29 mouse cellular contexts compared by ENCODE assay signal in genomic region chr13:56458001-56458400, GRCm38 (mm10). TPM values are rescaled to one million over a fixed set of nuclear protein-coding genes. Genes with fewer than 3 reads are reported as not detected.
DNase-seq lines count a peak whose midpoint lies in the region; ATAC-seq lines count a peak whose summit lies in the region.
"Had no signal": no experiment of that assay in that cellular context is flagged by ENCODE, and none has a peak within 500 bp of the region (broad histone marks: within the 10 kb centered on the region; RNA-seq: fewer than 3 reads in every experiment).

No protein-coding gene starts in this region.

- no peak for ATAC-seq in embryonic facial prominence, embryonic 13.5 days (ENCODE audit: insufficient number of reproducible peaks, insufficient read depth, low FRiP score, low TSS enrichment, low read depth)
- ATAC-seq in kidney, embryonic 16.5 days (ENCODE audit: low FRiP score, low TSS enrichment): peak; percentile 43; the same call in 1 of the 2 replicates
- no peak for ATAC-seq in liver, embryonic 15.5 days (ENCODE audit: insufficient read depth)
- no peak for ATAC-seq in liver, embryonic 12.5 days
- no peak for ATAC-seq in neural tube, embryonic 15.5 days (ENCODE audit: low FRiP score)
- ATAC-seq: activated CD4-positive, CD25-positive, alpha-beta regulatory T cell, adult 4 months; midbrain, embryonic 13.5 days had no signal

- 0 out of 2 replicates have a peak overlapping the region, but pooled peaks have one; percentile 32 for H3K9ac ChIP-seq in embryonic facial prominence, embryonic 13.5 days
- peak overlapping the region; percentile 41; the same call in 1 of the 2 replicates for H3K9ac ChIP-seq in kidney, embryonic 16.5 days (replicated peaks; ENCODE audit: low read length)
- H3K9ac ChIP-seq in liver, embryonic 15.5 days: no peak overlapping the region
- no peak overlapping the region for H3K9ac ChIP-seq in liver, embryonic 12.5 days
- no peak overlapping the region for H3K9ac ChIP-seq in neural tube, embryonic 15.5 days (replicated peaks)
- H3K9ac ChIP-seq: heart, embryonic 15.5 days; hindbrain, embryonic 15.5 days; midbrain, embryonic 13.5 days; stomach, embryonic 15.5 days had no signal

- WGBS in embryonic facial prominence, embryonic 13.5 days: 35% methylated on average over 9 of the region's 9 CpGs
- 48% methylated on average over 9 of the region's 9 CpGs for WGBS in embryonic facial prominence, embryonic 10.5 days
- WGBS in kidney, embryonic 16.5 days: 34% methylated on average over 9 of the region's 9 CpGs
- WGBS in liver, embryonic 15.5 days (ENCODE audit: insufficient replicate concordance): 52% methylated on average over 9 of the region's 9 CpGs
- WGBS in liver, embryonic 12.5 days (ENCODE audit: insufficient replicate concordance): 50% methylated on average over 9 of the region's 9 CpGs
- 13% methylated on average over 9 of the region's 9 CpGs for WGBS in neural tube, embryonic 15.5 days

- H3K4me1 ChIP-seq in embryonic facial prominence, embryonic 13.5 days: peaks cover 12% of the 10 kb centered on the region
- H3K4me1 ChIP-seq in embryonic facial prominence, embryonic 10.5 days: peaks cover 9% of the 10 kb centered on the region; the same call in 1 of the 2 replicates
- no peaks in the 10 kb centered on the region; the same call in 1 of the 2 replicates for H3K4me1 ChIP-seq in kidney, embryonic 16.5 days (ENCODE audit: insufficient read depth, low read length)
- no peaks in the 10 kb centered on the region for H3K4me1 ChIP-seq in liver, embryonic 15.5 days (replicated peaks)
- no peaks in the 10 kb centered on the region for H3K4me1 ChIP-seq in liver, embryonic 12.5 days
- H3K4me1 ChIP-seq in neural tube, embryonic 15.5 days: peaks cover 11% of the 10 kb centered on the region; the same call in 1 of the 2 replicates
- H3K4me1 ChIP-seq: heart, embryonic 15.5 days; stomach, embryonic 15.5 days had no signal

- no peaks in the 10 kb centered on the region for H3K36me3 ChIP-seq in embryonic facial prominence, embryonic 13.5 days
- H3K36me3 ChIP-seq in embryonic facial prominence, embryonic 10.5 days (replicated peaks): no peaks in the 10 kb centered on the region
- H3K36me3 ChIP-seq in kidney, embryonic 16.5 days (ENCODE audit: insufficient read depth, low read length): no peaks in the 10 kb centered on the region
- no peaks in the 10 kb centered on the region for H3K36me3 ChIP-seq in liver, embryonic 15.5 days (replicated peaks)
- H3K36me3 ChIP-seq in liver, embryonic 12.5 days: no peaks in the 10 kb centered on the region
- H3K36me3 ChIP-seq in neural tube, embryonic 15.5 days: no peaks in the 10 kb centered on the region
- H3K36me3 ChIP-seq: heart, embryonic 15.5 days; hindbrain, embryonic 15.5 days; midbrain, embryonic 13.5 days; stomach, embryonic 15.5 days had no signal

- no peak overlapping the region for H3K27ac ChIP-seq in embryonic facial prominence, embryonic 13.5 days
- no peak overlapping the region for H3K27ac ChIP-seq in embryonic facial prominence, embryonic 10.5 days (replicated peaks)
- H3K27ac ChIP-seq in kidney, embryonic 16.5 days (ENCODE audit: low read length): peak overlapping the region; percentile 87
- H3K27ac ChIP-seq in liver, embryonic 15.5 days (replicated peaks): no peak overlapping the region
- H3K27ac ChIP-seq in liver, embryonic 12.5 days: no peak overlapping the region
- no peak overlapping the region for H3K27ac ChIP-seq in neural tube, embryonic 15.5 days (replicated peaks)
- H3K27ac ChIP-seq: heart, embryonic 15.5 days; hindbrain, embryonic 15.5 days; midbrain, embryonic 13.5 days; stomach, embryonic 15.5 days had no signal

- H3K4me3 ChIP-seq in embryonic facial prominence, embryonic 13.5 days: no peak overlapping the region
- H3K4me3 ChIP-seq in embryonic facial prominence, embryonic 10.5 days: no peak overlapping the region
- H3K4me3 ChIP-seq in kidney, embryonic 16.5 days (ENCODE audit: low read length): no peak overlapping the region
- H3K4me3 ChIP-seq in liver, embryonic 15.5 days (replicated peaks): no peak overlapping the region
- H3K4me3 ChIP-seq in liver, embryonic 12.5 days: no peak overlapping the region
- no peak overlapping the region for H3K4me3 ChIP-seq in neural tube, embryonic 15.5 days (replicated peaks)
- H3K4me3 ChIP-seq: heart, embryonic 15.5 days; hindbrain, embryonic 15.5 days; midbrain, embryonic 13.5 days; stomach, embryonic 15.5 days had no signal

- no peak for DNase-seq in embryonic facial prominence, embryonic 10.5 days (ENCODE audit: low spot score)
- no peak for DNase-seq in kidney, postnatal 10 days
- no peak for DNase-seq in left cerebral cortex, postnatal 10 days (ENCODE audit: extremely low spot score in 1 of 2, low spot score in 2 of 2)
- DNase-seq: adrenal gland, postnatal 10 days; cerebellum, postnatal 10 days; heart, postnatal 4 days; lung, postnatal 10 days; right cerebral cortex, postnatal 25 days; thymus, adult 18-20 months; thymus, postnatal 4 days had no signal

- H3K4me2 ChIP-seq in embryonic facial prominence, embryonic 13.5 days: peak overlapping the region; percentile 5; the same call in 1 of the 2 replicates
- peak overlapping the region; percentile 31 for H3K4me2 ChIP-seq in kidney, embryonic 16.5 days (replicated peaks; ENCODE audit: low read depth, low read length)
- peak overlapping the region; percentile 3; the same call in 1 of the 2 replicates for H3K4me2 ChIP-seq in liver, embryonic 15.5 days
- no peak overlapping the region for H3K4me2 ChIP-seq in liver, embryonic 12.5 days
- peak overlapping the region; percentile 29 for H3K4me2 ChIP-seq in neural tube, embryonic 15.5 days
- H3K4me2 ChIP-seq: heart, embryonic 15.5 days; hindbrain, embryonic 15.5 days; midbrain, embryonic 13.5 days; stomach, embryonic 15.5 days had no signal

- H3K27me3 ChIP-seq in embryonic facial prominence, embryonic 13.5 days: peaks cover 7% of the 10 kb centered on the region; the same call in 1 of the 2 replicates
- H3K27me3 ChIP-seq in embryonic facial prominence, embryonic 10.5 days (replicated peaks; ENCODE audit: low read depth, poor library complexity, severe bottlenecking): no peaks in the 10 kb centered on the region
- H3K27me3 ChIP-seq in kidney, embryonic 16.5 days (ENCODE audit: insufficient read depth, low read length): no peaks in the 10 kb centered on the region
- H3K27me3 ChIP-seq in liver, embryonic 15.5 days: no peaks in the 10 kb centered on the region
- no peaks in the 10 kb centered on the region for H3K27me3 ChIP-seq in liver, embryonic 12.5 days (replicated peaks)
- no peaks in the 10 kb centered on the region for H3K27me3 ChIP-seq in neural tube, embryonic 15.5 days (replicated peaks)
- H3K27me3 ChIP-seq: midbrain, embryonic 13.5 days; stomach, embryonic 15.5 days had no signal

- intact Hi-C loops in left cerebral cortex, postnatal 10 days (cut with DNase I): no loop called here

- H3K9me3 ChIP-seq in embryonic facial prominence, embryonic 13.5 days: no peaks in the 10 kb centered on the region
- no peaks in the 10 kb centered on the region for H3K9me3 ChIP-seq in embryonic facial prominence, embryonic 10.5 days
- no peaks in the 10 kb centered on the region for H3K9me3 ChIP-seq in kidney, embryonic 16.5 days (ENCODE audit: low read length)
- H3K9me3 ChIP-seq in liver, embryonic 15.5 days (replicated peaks): no peaks in the 10 kb centered on the region
- no peaks in the 10 kb centered on the region for H3K9me3 ChIP-seq in liver, embryonic 12.5 days (replicated peaks)
- H3K9me3 ChIP-seq in neural tube, embryonic 15.5 days (replicated peaks): no peaks in the 10 kb centered on the region
- H3K9me3 ChIP-seq: heart, embryonic 15.5 days; hindbrain, embryonic 15.5 days; midbrain, embryonic 13.5 days; stomach, embryonic 15.5 days had no signal

RNA-seq across cellular contexts. Expression of gene Slc25a48, which starts 19.8 kb away (rescaled TPM):
- polyA plus RNA-seq in embryonic facial prominence, embryonic 13.5 days (2015; fragmentation: Nextera tagmentation; extraction: Ambion mirVana): 0.32 and 0.42 TPM in 2 replicates
- polyA plus RNA-seq in embryonic facial prominence, embryonic 10.5 days (2016; fragmentation: Nextera tagmentation; extraction: Ambion mirVana): not detected in 2 replicates
- 0.45 and 0.60 TPM in 2 replicates for polyA plus RNA-seq in kidney, embryonic 16.5 days (2015; fragmentation: Nextera tagmentation; extraction: Ambion mirVana)
- 0.93 and 1.3 TPM in 2 replicates for polyA plus RNA-seq in liver, embryonic 15.5 days (2015; fragmentation: Nextera tagmentation; extraction: Ambion mirVana)
- 0.26 and 0.29 TPM in 2 replicates for polyA plus RNA-seq in liver, embryonic 12.5 days (2016; fragmentation: Nextera tagmentation; extraction: Ambion mirVana)
- 0.05 and 0.06 TPM in 2 replicates for polyA plus RNA-seq in neural tube, embryonic 15.5 days (2015; fragmentation: Nextera tagmentation; extraction: Ambion mirVana)
- under 1 TPM in 1 of 2 experiments, not detected in 1; 0.10 TPM for total RNA-seq in left cerebral cortex, postnatal 10 days (2021)
- total RNA-seq: layer of hippocampus, postnatal 25 days; megakaryocyte progenitor cell, adult 5-6 weeks had no signal
- polyA plus RNA-seq: activated CD4-positive, CD25-positive, alpha-beta regulatory T cell, adult 4 months; forebrain, embryonic 11.5 days; hindbrain, embryonic 15.5 days; midbrain, embryonic 13.5 days had no signal

RNA-seq across cellular contexts. Expression of gene Il9, which starts 24.0 kb away (rescaled TPM):
- not detected in 2 replicates for polyA plus RNA-seq in embryonic facial prominence, embryonic 13.5 days (2015; fragmentation: Nextera tagmentation; extraction: Ambion mirVana)
- not detected in 2 replicates for polyA plus RNA-seq in embryonic facial prominence, embryonic 10.5 days (2016; fragmentation: Nextera tagmentation; extraction: Ambion mirVana)
- not detected in 2 replicates for polyA plus RNA-seq in kidney, embryonic 16.5 days (2015; fragmentation: Nextera tagmentation; extraction: Ambion mirVana)
- polyA plus RNA-seq in liver, embryonic 15.5 days (2015; fragmentation: Nextera tagmentation; extraction: Ambion mirVana): not detected in 2 replicates
- not detected in 2 replicates for polyA plus RNA-seq in liver, embryonic 12.5 days (2016; fragmentation: Nextera tagmentation; extraction: Ambion mirVana)
- polyA plus RNA-seq in neural tube, embryonic 15.5 days (2015; fragmentation: Nextera tagmentation; extraction: Ambion mirVana): not detected in 2 replicates
- total RNA-seq in left cerebral cortex, postnatal 10 days (2021): not detected
- total RNA-seq: adrenal gland, postnatal 10 days; gastrocnemius, adult 8-10 months; heart, adult 8-10 months; heart, postnatal 4 days; layer of hippocampus, postnatal 25 days; left cerebral cortex, postnatal 25 days; megakaryocyte progenitor cell, adult 5-6 weeks had no signal
- polyA plus RNA-seq: activated CD4-positive, CD25-positive, alpha-beta regulatory T cell, adult 4 months; brain, embryonic 14.5 days; forebrain, embryonic 11.5 days; heart, embryonic 15.5 days; hindbrain, embryonic 15.5 days; liver, embryonic 16.5 days; midbrain, embryonic 13.5 days; spleen, adult 2 months; stomach, embryonic 15.5 days had no signal

RNA-seq across cellular contexts. Expression of gene Gm3045, which starts 31.6 kb away (rescaled TPM):
- polyA plus RNA-seq in embryonic facial prominence, embryonic 13.5 days (2015; fragmentation: Nextera tagmentation; extraction: Ambion mirVana): not detected in 2 replicates
- polyA plus RNA-seq in embryonic facial prominence, embryonic 10.5 days (2016; fragmentation: Nextera tagmentation; extraction: Ambion mirVana): not detected in 2 replicates
- not detected in 2 replicates for polyA plus RNA-seq in kidney, embryonic 16.5 days (2015; fragmentation: Nextera tagmentation; extraction: Ambion mirVana)
- polyA plus RNA-seq in liver, embryonic 15.5 days (2015; fragmentation: Nextera tagmentation; extraction: Ambion mirVana): not detected in 2 replicates
- not detected in 2 replicates for polyA plus RNA-seq in liver, embryonic 12.5 days (2016; fragmentation: Nextera tagmentation; extraction: Ambion mirVana)
- polyA plus RNA-seq in neural tube, embryonic 15.5 days (2015; fragmentation: Nextera tagmentation; extraction: Ambion mirVana): not detected in 2 replicates
- total RNA-seq in left cerebral cortex, postnatal 10 days (2021): not detected
- total RNA-seq: adrenal gland, postnatal 10 days; gastrocnemius, adult 8-10 months; heart, adult 8-10 months; heart, postnatal 4 days; layer of hippocampus, postnatal 25 days; left cerebral cortex, postnatal 25 days; megakaryocyte progenitor cell, adult 5-6 weeks had no signal
- polyA plus RNA-seq: activated CD4-positive, CD25-positive, alpha-beta regulatory T cell, adult 4 months; brain, embryonic 14.5 days; forebrain, embryonic 11.5 days; heart, embryonic 15.5 days; hindbrain, embryonic 15.5 days; liver, embryonic 16.5 days; midbrain, embryonic 13.5 days; spleen, adult 2 months; stomach, embryonic 15.5 days had no signal

Comparison
In these comparisons a context has a peak if more than half of its experiments do, and no peak if none do; other contexts are left out.
1. H3K9ac ChIP-seq: peak in embryonic facial prominence, embryonic 13.5 days (single experiment) and kidney, embryonic 16.5 days (single experiment); none in liver, embryonic 15.5 days (single experiment), liver, embryonic 12.5 days (single experiment) and neural tube, embryonic 15.5 days (single experiment).